Mouse (Mus musculus): ENCODE data around the gene Mpst. TPM values are rescaled to one million over a fixed set of nuclear protein-coding genes. Genes with fewer than 3 reads are reported as not detected.

The Mpst gene
- polyA plus RNA-seq (2014; fragmentation: Nextera tagmentation; extraction: Ambion mirVana), result 2.0 and 2.3 TPM in 2 replicates

DNA sequence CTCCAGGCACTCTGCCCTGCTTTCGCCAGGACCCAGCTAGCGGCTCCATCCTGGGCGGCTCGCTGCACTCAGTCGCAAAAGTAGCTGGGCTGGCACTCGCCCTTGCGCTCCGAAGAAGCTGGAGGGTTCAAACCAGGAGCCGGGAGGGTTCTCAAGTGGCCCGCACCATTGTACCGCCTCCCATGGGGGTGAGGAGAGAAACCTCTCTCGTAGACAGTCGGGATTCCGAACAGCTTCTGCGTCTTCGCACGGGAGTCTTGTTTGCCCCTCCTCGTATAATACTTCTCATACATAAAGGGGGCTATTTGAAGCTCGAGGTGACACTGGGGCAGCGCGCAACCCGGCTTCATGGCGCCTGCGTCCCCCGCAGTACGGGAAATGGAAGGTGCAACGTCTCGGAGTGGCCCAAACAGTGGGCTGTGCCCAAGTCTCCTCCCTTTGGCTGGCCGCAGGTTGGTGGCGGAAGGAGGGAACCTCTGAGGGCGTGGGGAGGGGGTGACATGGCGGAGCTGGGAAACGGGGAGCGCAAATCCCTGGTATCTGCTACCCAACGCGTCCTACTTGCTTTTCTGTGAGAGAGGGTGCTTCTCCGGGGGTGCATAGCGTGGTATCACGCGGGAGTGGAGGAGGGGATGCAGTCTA, at the start of gene Mpst:
TSS of gene Mpst (plus strand) at position 124 of the 642 bp plus-strand sequence.
- H3K9me3 ChIP-seq (ENCODE audit: control insufficient read depth, low read length), result no peaks in the 10 kb centered on the region
- H3K9ac ChIP-seq (ENCODE audit: low read length), result peak within 1 kb of the TSS; percentile 83
- ATAC-seq (ENCODE audit: low FRiP score) (peak; percentile 88), DNase-seq (ENCODE audit: low spot score, missing footprints) (peak; percentile 99)
- H3K27ac ChIP-seq (ENCODE audit: low read depth, low read length), result peak within 1 kb of the TSS; percentile 84
- H3K36me3 ChIP-seq (ENCODE audit: control insufficient read depth, insufficient read depth, low read length), result no peaks in the 10 kb centered on the region
- under 1% methylated on average over 40 of the region's 40 CpGs for WGBS
- H3K4me1 ChIP-seq (ENCODE audit: control insufficient read depth, insufficient read depth, low read length), result peaks cover 28% of the 10 kb centered on the region
- H3K4me2 ChIP-seq, result peak within 1 kb of the TSS; percentile 95
- peaks cover 24% of the 10 kb centered on the region for H3K27me3 ChIP-seq (ENCODE audit: control insufficient read depth, insufficient read depth, low read length)
- H3K4me3 ChIP-seq (ENCODE audit: low read depth, low read length), result peak within 1 kb of the TSS; percentile 65

GRCm38 (mm10) chr15:78365916-78366315, 40.3 kb upstream of the Mpst start:
- Histone ChIP-seq H3K9me3 (ENCODE audit: control insufficient read depth, low read length) (no peaks in the 10 kb centered on the region), H3K9ac (ENCODE audit: low read length) (no peak overlapping the region), H3K36me3 (ENCODE audit: control insufficient read depth, insufficient read depth, low read length) (no peaks in the 10 kb centered on the region), H3K27ac (ENCODE audit: low read depth, low read length) (no peak overlapping the region), H3K27me3 (ENCODE audit: control insufficient read depth, insufficient read depth, low read length) (no peaks in the 10 kb centered on the region; the same call in 1 of the 2 replicates), H3K4me1 (ENCODE audit: control insufficient read depth, insufficient read depth, low read length) (no peaks in the 10 kb centered on the region), H3K4me2 (no peak overlapping the region), H3K4me3 (ENCODE audit: low read depth, low read length) (no peak overlapping the region)
- 87% methylated on average over 2 of the region's 2 CpGs for WGBS
- ATAC-seq (ENCODE audit: low FRiP score) (no peak), DNase-seq (ENCODE audit: low spot score, missing footprints) (no peak)

DNA sequence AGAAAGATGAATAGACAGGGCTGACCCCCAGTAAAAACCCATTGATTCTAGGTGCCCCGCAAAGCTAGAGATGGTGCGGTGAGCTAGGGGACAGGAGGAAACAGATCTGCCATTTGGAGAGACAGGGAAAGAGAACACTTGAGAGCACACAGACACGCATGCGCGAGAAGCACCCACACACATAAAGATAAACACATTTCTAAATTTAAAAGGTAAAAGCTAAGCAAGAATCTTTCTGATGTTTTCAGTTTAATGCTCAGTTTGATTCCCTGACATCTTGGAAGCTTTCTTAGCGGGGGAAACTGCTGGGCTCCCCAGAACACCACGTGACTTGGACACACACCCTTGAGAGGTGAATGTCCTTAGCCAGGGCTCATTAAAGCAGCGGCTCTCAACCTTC, 39.3 kb upstream of the Mpst start:
- H3K4me3 ChIP-seq (ENCODE audit: low read depth, low read length), result no peak overlapping the region
- no peaks in the 10 kb centered on the region; the same call in 1 of the 2 replicates for H3K27me3 ChIP-seq (ENCODE audit: control insufficient read depth, insufficient read depth, low read length)
- no peak for ATAC-seq (ENCODE audit: low FRiP score)
- no peaks in the 10 kb centered on the region for H3K36me3 ChIP-seq (ENCODE audit: control insufficient read depth, insufficient read depth, low read length)
- H3K4me1 ChIP-seq (ENCODE audit: control insufficient read depth, insufficient read depth, low read length), result no peaks in the 10 kb centered on the region
- no peak overlapping the region for H3K27ac ChIP-seq (ENCODE audit: low read depth, low read length)
- WGBS, result 89% methylated on average over 8 of the region's 8 CpGs
- H3K9ac ChIP-seq (ENCODE audit: low read length), result no peak overlapping the region
- H3K4me2 ChIP-seq, result no peak overlapping the region
- H3K9me3 ChIP-seq (ENCODE audit: control insufficient read depth, low read length), result no peaks in the 10 kb centered on the region
- no peak for DNase-seq (ENCODE audit: low spot score, missing footprints)

- H3K4me2 ChIP-seq, result no peak overlapping the region
- no peaks in the 10 kb centered on the region; the same call in 1 of the 2 replicates for H3K27me3 ChIP-seq (ENCODE audit: control insufficient read depth, insufficient read depth, low read length)
- H3K4me1 ChIP-seq (ENCODE audit: control insufficient read depth, insufficient read depth, low read length), result no peaks in the 10 kb centered on the region
- ATAC-seq (ENCODE audit: low FRiP score) (no peak), DNase-seq (ENCODE audit: low spot score, missing footprints) (no peak)
- H3K9me3 ChIP-seq (ENCODE audit: control insufficient read depth, low read length), result no peaks in the 10 kb centered on the region
- no peak overlapping the region for H3K4me3 ChIP-seq (ENCODE audit: low read depth, low read length)
- H3K36me3 ChIP-seq (ENCODE audit: control insufficient read depth, insufficient read depth, low read length), result no peaks in the 10 kb centered on the region
- 75% methylated on average over 3 of the region's 3 CpGs for WGBS
- no peak overlapping the region for H3K27ac ChIP-seq (ENCODE audit: low read depth, low read length)
- no peak overlapping the region for H3K9ac ChIP-seq (ENCODE audit: low read length)
Observed at GRCm38 (mm10) chr15:78367811-78368210, 38.4 kb upstream of the Mpst start.

- no peaks in the 10 kb centered on the region for H3K4me1 ChIP-seq (ENCODE audit: control insufficient read depth, insufficient read depth, low read length)
- H3K36me3 ChIP-seq (ENCODE audit: control insufficient read depth, insufficient read depth, low read length), result no peaks in the 10 kb centered on the region
- H3K4me3 ChIP-seq (ENCODE audit: low read depth, low read length), result no peak overlapping the region
- no peak overlapping the region for H3K4me2 ChIP-seq
- H3K27ac ChIP-seq (ENCODE audit: low read depth, low read length), result no peak overlapping the region
- H3K9ac ChIP-seq (ENCODE audit: low read length), result no peak overlapping the region
- no peaks in the 10 kb centered on the region; the same call in 1 of the 2 replicates for H3K27me3 ChIP-seq (ENCODE audit: control insufficient read depth, insufficient read depth, low read length)
- ATAC-seq (ENCODE audit: low FRiP score) (no peak), DNase-seq (ENCODE audit: low spot score, missing footprints) (peak; percentile 93)
- H3K9me3 ChIP-seq (ENCODE audit: control insufficient read depth, low read length), result no peaks in the 10 kb centered on the region
- WGBS, result 13% methylated on average over 8 of the region's 8 CpGs
Observed at GRCm38 (mm10) chr15:78368926-78369346, 37.3 kb upstream of the Mpst start.

GRCm38 (mm10) chr15:78369641-78370040, 36.6 kb upstream of the Mpst start:
- DNase-seq (ENCODE audit: low spot score, missing footprints), result no peak
- ATAC-seq (ENCODE audit: low FRiP score), result no peak
- no peak overlapping the region for H3K9ac ChIP-seq (ENCODE audit: low read length)
- no peaks in the 10 kb centered on the region for H3K4me1 ChIP-seq (ENCODE audit: control insufficient read depth, insufficient read depth, low read length)
- H3K4me3 ChIP-seq (ENCODE audit: low read depth, low read length), result no peak overlapping the region
- no peak overlapping the region for H3K27ac ChIP-seq (ENCODE audit: low read depth, low read length)
- WGBS, result 60% methylated on average over 1 of the region's 1 CpGs
- H3K9me3 ChIP-seq (ENCODE audit: control insufficient read depth, low read length), result no peaks in the 10 kb centered on the region
- no peak overlapping the region for H3K4me2 ChIP-seq
- no peaks in the 10 kb centered on the region; the same call in 1 of the 2 replicates for H3K27me3 ChIP-seq (ENCODE audit: control insufficient read depth, insufficient read depth, low read length)
- no peaks in the 10 kb centered on the region for H3K36me3 ChIP-seq (ENCODE audit: control insufficient read depth, insufficient read depth, low read length)

GRCm38 (mm10) chr15:78372796-78373195, 33.4 kb upstream of the Mpst start:
- H3K27ac ChIP-seq (ENCODE audit: low read depth, low read length), result no peak overlapping the region

DNA sequence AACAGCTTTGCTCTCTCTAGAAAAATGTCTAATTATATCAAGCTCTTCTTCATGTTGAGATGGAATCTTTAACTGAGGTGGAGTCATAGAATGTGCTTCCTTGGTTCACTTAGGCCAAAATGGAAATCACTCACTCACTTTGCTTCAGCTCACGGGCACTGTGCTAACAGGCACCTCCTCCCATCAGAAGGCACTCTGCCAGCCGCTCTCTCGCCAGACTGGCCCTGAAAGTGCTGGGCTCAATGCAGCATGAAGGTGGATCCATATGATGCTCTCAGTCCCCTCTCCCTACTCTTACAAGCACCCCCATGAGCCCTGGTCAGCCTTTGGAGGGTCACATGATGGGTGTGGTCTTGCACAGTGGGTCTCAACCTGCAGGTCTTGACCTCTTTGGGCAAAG, 32.0 kb upstream of the Mpst start:
- H3K4me1 ChIP-seq (ENCODE audit: control insufficient read depth, insufficient read depth, low read length), result no peaks in the 10 kb centered on the region
- H3K36me3 ChIP-seq (ENCODE audit: control insufficient read depth, insufficient read depth, low read length), result no peaks in the 10 kb centered on the region
- no peaks in the 10 kb centered on the region for H3K9me3 ChIP-seq (ENCODE audit: control insufficient read depth, low read length)
- ATAC-seq (ENCODE audit: low FRiP score) (no peak), DNase-seq (ENCODE audit: low spot score, missing footprints) (no peak)
- no peak overlapping the region for H3K9ac ChIP-seq (ENCODE audit: low read length)
- no peak overlapping the region for H3K4me3 ChIP-seq (ENCODE audit: low read depth, low read length)
- no peaks in the 10 kb centered on the region; the same call in 1 of the 2 replicates for H3K27me3 ChIP-seq (ENCODE audit: control insufficient read depth, insufficient read depth, low read length)
- no peak overlapping the region for H3K27ac ChIP-seq (ENCODE audit: low read depth, low read length)
- 84% methylated on average over 3 of the region's 3 CpGs for WGBS
- no peak overlapping the region for H3K4me2 ChIP-seq

More at GRCm38 (mm10) chr15:78372796-78373195, 33.4 kb upstream of the Mpst start:
- H3K27me3 ChIP-seq (ENCODE audit: control insufficient read depth, insufficient read depth, low read length), result no peaks in the 10 kb centered on the region; the same call in 1 of the 2 replicates
- no peak for ATAC-seq (ENCODE audit: low FRiP score)
- WGBS, result 74% methylated on average over 3 of the region's 3 CpGs
- H3K4me2 ChIP-seq, result no peak overlapping the region
- no peaks in the 10 kb centered on the region for H3K36me3 ChIP-seq (ENCODE audit: control insufficient read depth, insufficient read depth, low read length)
- no peaks in the 10 kb centered on the region for H3K9me3 ChIP-seq (ENCODE audit: control insufficient read depth, low read length)
- H3K9ac ChIP-seq (ENCODE audit: low read length), result no peak overlapping the region
- no peak for DNase-seq (ENCODE audit: low spot score, missing footprints)
- H3K4me1 ChIP-seq (ENCODE audit: control insufficient read depth, insufficient read depth, low read length), result no peaks in the 10 kb centered on the region
- H3K4me3 ChIP-seq (ENCODE audit: low read depth, low read length), result no peak overlapping the region

GRCm38 (mm10) chr15:78377859-78378258, 28.4 kb upstream of the Mpst start:
- no peak overlapping the region for H3K27ac ChIP-seq (ENCODE audit: low read depth, low read length)
- H3K36me3 ChIP-seq (ENCODE audit: control insufficient read depth, insufficient read depth, low read length), result no peaks in the 10 kb centered on the region
- ATAC-seq (ENCODE audit: low FRiP score) (no peak), DNase-seq (ENCODE audit: low spot score, missing footprints) (no peak)
- no peak overlapping the region for H3K4me3 ChIP-seq (ENCODE audit: low read depth, low read length)
- H3K4me1 ChIP-seq (ENCODE audit: control insufficient read depth, insufficient read depth, low read length), result no peaks in the 10 kb centered on the region
- no peak overlapping the region for H3K9ac ChIP-seq (ENCODE audit: low read length)
- no peaks in the 10 kb centered on the region for H3K27me3 ChIP-seq (ENCODE audit: control insufficient read depth, insufficient read depth, low read length)
- WGBS, result 88% methylated on average over 10 of the region's 10 CpGs
- H3K4me2 ChIP-seq, result no peak overlapping the region
- no peaks in the 10 kb centered on the region for H3K9me3 ChIP-seq (ENCODE audit: control insufficient read depth, low read length)
